Mouse (Mus musculus) cerebral cortex, adult 2 months (tissue): Measurements from ENCODE around the gene Krtap4-7.

Experiments
- WGBS: fragments of 180-500 bp; shearing (Covaris S2); methylation state at CpG from one replicate; pipeline ENCODE4 v1.1.7; 2018; 5-methylcytosine and 5-hydroxymethylcytosine counted together

Gene Krtap4-7

GRCm38 (mm10) chr11:99597742-99598141, 46.1 kb downstream of the Krtap4-7 start, which contains the start of gene Krtap9-3:
Gene Krtap9-3 (minus strand): TSS chr11:99598105.
- 69% methylated on average over 6 of the region's 6 CpGs for WGBS
